Mouse (Mus musculus) CH12F3 (cell line): ENCODE results near the gene Alyref2.

Experiments used
- in situ Hi-C: fragments of 300-500 bp; cut with MboI; formaldehyde crosslinking; loops from 2 replicates; pipeline ENCODE4 v1.14.3; 2020; ENCODE audit warnings: low sequenced_read_pairs

The Alyref2 gene

DNA sequence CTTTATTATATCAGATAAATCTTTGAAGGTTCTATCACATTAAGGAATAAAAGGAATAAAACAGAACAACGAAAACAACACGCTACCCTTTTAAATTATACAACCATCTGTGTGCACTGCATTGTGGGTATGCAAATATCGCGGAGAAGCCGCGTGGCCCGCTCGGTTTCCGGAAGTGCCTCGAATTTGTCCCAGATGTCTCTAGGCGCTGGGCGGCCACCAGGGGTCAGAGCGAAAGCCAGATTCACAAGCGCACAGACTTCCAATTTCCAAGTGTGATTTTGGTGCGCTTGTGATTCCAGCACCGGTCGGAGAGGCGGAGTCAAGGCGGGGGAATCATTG, at the start of gene Alyref2:
Alyref2 (plus strand) TSS at position 229 of the 342 bp plus-strand sequence.
- in situ Hi-C loops, result loop anchor here (10.0 kb wide), 1 partner anchor 62 kb away; no protein-coding TSS in a partner anchor

DNA sequence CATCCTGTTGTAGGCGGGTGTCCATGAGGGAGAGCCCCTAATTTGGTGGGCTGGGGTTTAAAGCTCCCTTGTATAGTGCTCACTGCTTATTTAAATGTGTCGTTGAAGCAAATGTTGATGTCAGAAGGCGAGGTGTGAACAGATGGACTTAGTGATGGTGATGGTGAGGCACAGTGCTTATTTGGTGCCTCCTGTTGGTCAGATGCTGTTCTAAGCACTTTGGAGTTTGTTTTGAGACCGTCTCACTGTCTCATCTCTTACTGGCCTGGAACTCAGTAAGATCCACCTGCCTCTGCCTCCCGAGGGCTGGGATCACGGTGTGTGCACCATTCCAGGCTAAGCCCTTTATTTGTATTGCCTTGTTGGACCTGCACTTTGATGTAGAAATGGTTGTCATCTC, 48.4 kb upstream of the Alyref2 start:
- in situ Hi-C loops, result no loop called here

DNA sequence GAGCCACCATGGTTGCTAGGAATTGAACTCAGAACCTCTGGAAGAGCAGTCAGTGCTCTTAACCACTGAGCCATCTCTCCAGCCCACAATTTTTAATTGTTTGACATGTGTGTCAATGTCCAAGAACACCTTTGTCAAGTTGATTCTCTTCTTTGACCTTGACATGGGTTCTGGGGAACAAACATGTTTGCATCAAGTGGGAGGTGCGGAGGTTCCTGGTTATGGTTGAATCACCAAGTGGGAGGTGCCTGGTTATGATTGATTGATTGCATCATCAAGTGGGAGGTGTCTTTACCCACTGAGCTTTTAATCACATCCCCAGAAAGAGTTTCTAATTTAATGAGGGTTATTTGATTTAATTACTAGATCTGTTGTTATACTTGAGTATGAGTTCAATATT, 45.7 kb upstream of the Alyref2 start:
- in situ Hi-C loops, result no loop called here

DNA sequence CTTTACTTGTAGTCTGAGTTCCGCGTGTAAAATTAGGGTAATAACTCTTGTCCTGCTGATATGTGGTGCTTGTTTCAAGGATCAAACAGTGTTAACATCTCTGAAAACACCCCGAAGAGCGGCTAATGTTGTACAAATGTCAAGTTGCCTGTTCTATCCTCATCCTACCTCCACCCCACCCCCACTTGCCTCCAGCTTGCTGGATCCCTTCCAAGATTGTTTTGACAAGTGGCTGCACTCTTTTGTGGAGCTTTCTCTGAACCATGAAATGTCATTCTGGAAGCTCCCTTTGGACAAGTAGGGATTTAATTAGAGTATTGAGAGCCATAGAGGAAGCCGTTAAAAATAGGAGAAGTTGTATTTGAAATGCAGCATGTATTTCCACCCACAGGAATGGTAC, 43.5 kb upstream of the Alyref2 start:
- in situ Hi-C loops, result no loop called here

DNA sequence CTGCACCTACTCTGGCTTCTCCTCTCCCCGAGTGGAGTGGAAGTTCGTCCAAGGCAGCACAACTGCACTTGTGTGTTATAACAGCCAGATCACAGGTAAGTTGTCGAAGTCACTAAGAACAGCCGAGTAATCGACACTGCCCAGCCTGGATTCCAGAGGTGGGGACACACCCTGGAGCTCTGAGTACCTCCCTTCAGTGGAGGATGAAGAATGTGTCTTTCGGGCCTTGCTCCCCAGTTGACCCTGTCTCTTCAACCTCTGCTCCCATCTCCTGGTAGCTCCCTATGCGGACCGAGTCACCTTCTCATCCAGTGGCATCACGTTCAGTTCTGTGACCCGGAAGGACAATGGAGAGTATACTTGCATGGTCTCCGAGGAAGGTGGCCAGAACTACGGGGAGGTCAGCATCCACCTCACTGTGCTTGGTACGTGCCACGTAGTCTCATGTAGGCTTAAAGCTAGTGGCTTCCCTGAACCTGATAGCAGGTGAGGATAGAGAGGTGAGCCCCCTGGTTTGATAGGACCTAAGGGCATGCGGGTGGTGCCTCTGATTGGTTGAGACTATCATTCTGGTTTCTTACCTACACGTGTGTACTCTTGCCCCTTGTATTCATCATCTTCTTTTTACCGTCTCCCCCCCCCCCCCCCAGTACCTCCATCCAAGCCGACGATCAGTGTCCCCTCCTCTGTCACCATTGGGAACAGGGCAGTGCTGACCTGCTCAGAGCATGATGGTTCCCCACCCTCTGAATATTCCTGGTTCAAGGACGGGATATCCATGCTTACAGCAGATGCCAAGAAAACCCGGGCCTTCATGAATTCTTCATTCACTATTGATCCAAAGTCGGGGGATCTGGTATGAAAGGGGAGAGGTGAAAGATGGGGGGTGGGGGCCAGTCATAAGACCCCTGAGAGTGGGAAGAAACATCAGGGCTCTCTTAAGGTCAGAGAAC, 42.5 kb upstream of the Alyref2 start:
- in situ Hi-C loops, result no loop called here

DNA sequence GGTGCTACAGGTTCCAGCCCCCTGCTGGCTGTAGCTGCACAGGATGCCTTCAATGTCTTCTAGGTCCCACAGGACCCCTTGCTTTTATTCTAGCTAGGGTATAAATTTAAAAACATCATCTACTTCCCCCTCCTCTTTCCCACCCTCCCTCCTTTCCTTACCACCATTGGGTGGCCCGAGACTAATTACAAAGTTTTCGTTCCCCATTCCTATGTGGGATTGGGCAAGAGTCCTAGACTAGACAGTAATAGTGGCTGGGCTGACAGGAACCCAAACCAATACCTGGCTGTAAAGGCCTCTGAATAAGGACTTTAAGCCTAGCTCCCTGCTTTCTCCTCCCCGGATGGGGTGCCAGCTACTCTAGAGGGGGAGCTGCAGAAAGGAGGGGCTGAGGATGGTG, 40.1 kb upstream of the Alyref2 start:
- in situ Hi-C loops, result no loop called here

DNA sequence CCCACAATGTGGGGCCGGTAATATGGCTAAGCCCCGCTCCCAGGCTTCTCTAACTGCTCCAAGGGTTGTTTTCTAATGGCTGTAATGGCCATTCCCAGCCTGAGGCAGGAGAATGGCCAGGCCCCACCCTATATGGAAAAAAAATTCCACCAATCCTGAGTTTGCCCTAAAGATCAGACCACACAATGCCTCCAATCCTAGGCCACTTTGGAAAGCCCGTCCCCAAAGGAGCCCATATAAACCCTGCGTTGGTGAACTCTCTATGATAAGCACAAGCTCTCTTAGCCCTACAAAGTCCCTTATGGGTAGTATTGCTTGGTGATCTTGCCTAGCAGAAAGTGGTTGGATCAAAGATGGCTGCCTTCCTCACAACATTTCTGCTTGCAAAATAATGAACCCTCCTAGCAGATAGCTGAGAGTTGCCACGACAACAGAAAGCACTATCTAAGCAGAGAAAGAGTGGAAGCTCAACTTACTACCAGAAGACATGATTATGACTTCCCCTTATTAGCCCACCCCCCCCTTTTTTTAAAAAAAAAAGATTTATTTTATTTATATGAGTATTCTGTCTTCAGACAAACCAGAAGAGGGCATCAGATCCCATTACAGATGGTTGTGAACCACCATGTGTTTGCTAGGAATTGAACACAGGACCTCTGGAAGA, 37.4 kb upstream of the Alyref2 start:
- in situ Hi-C loops, result no loop called here

DNA sequence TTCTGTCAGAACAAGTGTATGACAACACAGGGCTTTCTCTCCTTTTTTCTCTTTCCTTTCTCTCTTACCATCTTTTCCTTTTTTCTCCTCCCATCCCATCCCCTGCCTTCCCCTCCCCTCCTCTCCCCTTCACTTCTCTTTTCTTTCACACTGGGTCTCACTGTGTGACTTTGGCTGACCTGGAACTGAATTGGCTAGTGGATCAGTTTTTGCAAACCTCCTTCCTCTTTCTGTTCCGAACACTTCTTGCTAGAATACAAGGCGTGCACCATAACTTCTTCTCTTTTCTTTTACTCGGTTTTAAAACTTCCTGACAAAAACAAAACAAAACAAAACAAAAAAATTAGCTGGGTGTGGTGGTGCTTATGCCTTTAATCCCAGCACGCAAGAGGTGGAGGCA, 36.7 kb upstream of the Alyref2 start:
- in situ Hi-C loops, result no loop called here

DNA sequence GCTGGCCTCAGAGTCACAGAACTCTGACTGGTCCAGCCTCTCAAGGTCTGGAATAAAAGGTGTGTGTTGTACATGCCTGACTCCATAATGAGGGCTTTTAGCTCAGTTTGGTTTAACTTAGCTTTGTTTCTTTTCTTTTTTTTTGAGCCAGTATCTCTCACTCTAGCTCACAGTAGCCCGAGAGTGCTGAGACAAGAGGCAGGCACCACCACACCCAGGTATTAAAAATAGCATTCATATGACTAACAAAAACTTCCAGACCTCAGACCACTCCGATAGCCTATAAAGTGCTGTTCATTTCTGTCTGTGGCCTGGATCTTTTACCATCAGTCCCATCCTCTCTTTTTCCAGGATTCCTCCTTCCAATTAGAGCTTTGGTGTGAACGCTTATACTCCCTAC, 33.6 kb upstream of the Alyref2 start:
- in situ Hi-C loops, result loop anchor here (10.0 kb wide), 1 partner anchor 105 kb away; the partner anchor contains the start of gene Klhdc9

DNA sequence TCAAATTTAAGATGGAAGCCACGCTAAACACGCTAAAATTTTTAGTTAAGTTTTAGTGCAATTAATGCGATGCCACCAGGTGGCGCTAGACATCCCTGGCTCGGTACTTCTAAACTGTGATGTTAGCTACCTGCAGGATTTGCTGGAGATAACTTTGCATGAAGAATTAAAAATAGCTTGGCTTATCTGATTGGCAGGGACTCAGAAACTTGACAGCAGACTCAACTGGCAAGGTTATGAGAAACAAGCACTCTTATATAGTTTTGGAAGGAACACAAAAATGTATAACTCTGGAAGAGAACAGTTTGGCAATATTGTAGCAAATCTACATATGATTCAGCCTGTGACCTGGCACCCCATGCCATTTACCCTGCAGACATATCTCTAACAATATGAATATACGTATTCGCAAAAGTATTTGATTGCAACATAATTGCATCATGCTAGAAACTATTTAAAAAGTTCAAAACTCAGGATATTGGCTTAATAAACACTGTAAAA, 32.9 kb upstream of the Alyref2 start:
- in situ Hi-C loops, result loop anchor here (10.0 kb wide), 1 partner anchor 106 kb away; the partner anchor contains the start of gene Klhdc9

DNA sequence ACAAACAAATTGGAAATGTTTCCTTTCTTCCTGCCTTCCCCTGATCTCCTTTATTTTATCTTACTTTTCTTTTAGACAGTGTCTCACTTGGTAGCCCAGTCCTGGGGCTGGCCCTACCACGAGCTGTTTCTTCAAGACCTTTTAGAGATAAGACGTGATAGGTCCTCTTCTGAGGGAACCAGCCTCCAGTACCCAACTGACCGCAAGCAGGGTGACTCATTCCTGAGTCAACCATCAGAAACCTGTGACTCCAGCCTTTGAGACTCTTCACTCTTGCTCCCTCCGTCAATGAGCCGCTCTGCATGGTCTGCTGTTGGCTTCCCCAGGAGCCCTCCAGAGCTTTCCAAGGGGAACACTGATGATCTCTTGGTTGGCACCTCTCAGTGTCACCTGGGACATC, 32.4 kb upstream of the Alyref2 start:
- in situ Hi-C loops, result loop anchor here (10.0 kb wide), 1 partner anchor 106 kb away; the partner anchor contains the start of gene Klhdc9

DNA sequence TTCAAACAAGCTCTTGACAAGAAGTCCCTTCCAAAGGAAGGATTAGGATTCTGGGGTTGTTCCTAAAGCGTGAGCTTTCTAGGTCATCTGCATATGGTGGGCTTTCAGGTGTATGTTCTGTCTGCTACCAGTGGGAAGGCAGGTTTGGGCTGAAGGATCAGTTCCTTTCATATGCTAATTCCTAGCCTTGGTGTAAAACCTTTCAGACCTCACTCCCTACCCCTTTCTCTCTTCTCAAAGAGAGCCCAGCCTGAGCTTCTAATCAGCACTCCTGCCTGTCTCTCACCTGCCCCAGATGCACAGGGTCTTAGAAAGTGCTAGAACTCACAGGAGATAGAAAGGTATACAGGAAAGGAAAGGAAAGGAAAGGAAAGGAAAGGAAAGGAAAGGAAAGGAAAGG, 31.8 kb upstream of the Alyref2 start:
- in situ Hi-C loops, result loop anchor here (10.0 kb wide), 1 partner anchor 107 kb away; the partner anchor contains the start of gene Klhdc9

DNA sequence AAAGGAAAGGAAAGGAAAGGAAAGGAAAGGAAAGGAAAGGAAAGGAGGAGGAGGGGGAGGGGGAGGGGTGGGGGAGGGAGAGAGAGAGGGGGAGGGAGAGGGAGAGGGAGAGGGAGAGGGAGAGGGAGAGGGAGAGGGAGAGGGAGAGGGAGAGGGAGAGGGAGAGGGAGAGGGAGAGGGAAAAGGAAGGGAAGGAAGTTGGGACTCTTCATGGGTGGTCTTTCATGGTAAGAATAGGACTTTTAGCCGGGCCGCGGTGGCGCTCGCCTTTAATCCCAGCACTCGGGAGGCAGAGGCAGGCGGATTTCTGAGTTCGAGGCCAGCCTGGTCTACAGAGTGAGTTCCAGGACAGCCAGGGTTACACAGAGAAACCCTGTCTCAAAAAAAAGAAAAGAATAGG, 31.3 kb upstream of the Alyref2 start:
- in situ Hi-C loops, result loop anchor here (10.0 kb wide), 1 partner anchor 107 kb away; the partner anchor contains the start of gene Klhdc9

DNA sequence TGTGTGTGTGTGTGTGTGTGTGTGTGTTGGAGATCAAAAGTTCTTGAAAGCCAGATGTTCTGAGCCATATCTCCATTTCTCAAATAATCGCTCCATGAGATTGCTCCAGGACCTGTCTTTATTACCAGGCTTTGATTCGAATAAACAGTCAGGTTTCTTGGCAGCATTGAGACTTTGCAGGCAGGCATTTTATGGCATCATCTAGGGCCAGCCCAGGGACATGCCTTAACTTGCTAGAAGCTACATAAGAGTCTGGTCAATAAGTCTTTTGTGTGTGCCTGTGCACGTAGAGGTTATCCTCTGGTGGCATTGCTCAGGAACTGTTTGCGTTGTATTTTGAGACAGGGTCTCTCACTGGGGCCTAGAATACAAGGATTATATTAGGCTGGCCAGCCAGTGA, 29.8 kb upstream of the Alyref2 start:
- in situ Hi-C loops, result loop anchor here (10.0 kb wide), 1 partner anchor 109 kb away; the partner anchor contains the start of gene Klhdc9

DNA sequence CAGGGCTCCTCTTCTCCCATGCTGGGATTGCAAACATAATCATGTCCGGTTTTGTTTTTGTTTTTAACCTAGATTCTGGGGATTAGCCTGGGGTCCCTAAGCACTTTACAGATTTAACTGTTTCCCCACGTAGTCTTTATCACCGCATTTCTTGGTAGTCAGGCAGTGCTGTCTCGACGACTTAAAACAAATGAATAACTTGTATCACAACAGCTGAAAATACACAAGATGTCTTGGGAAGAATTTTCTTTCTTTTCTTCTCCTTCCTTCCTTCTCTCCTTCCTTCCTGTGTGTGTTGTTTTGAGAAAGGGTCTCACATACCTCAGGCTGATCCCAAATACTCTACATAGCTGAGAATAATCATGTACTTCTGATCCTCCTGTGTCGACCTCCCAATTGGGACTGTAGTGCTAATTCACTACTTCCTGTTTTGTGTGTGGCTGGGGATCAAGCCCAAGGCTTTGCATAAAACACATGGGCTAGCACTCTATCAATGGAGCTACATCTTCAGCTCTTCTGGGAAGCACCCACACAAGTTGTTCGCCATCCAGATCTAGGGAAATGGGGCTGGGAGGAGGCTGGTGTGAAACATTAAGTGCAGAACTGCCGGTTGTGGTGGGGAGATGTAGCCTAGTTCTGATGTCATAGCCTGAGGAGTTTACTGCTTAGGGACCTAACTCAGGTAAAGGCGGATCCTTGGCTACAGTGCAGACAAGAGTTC, 29.2 kb upstream of the Alyref2 start:
- in situ Hi-C loops, result loop anchor here (10.0 kb wide), 1 partner anchor 109 kb away; the partner anchor contains the start of gene Klhdc9

DNA sequence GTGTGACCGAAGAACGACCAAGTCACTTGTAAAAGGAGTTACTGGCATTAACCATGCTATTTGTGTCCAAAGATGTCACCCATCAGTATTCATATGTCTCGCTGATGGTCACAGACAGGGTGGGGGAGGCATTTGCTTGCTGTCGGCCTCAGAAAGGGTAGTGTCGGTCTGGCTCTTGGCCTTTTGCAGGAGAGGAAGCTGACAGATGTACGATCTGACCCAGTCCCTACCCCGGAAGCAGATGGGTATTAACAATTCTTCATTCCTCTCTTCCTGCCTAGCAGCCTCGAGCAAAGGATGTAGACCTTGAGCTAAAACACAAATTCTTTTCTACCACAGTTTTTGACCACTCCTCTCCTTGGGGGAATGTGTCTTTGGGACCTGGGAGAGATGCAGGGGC, 26.2 kb upstream of the Alyref2 start:
- in situ Hi-C loops, result loop anchor here (10.0 kb wide), 1 partner anchor 112 kb away; the partner anchor contains the start of gene Klhdc9

DNA sequence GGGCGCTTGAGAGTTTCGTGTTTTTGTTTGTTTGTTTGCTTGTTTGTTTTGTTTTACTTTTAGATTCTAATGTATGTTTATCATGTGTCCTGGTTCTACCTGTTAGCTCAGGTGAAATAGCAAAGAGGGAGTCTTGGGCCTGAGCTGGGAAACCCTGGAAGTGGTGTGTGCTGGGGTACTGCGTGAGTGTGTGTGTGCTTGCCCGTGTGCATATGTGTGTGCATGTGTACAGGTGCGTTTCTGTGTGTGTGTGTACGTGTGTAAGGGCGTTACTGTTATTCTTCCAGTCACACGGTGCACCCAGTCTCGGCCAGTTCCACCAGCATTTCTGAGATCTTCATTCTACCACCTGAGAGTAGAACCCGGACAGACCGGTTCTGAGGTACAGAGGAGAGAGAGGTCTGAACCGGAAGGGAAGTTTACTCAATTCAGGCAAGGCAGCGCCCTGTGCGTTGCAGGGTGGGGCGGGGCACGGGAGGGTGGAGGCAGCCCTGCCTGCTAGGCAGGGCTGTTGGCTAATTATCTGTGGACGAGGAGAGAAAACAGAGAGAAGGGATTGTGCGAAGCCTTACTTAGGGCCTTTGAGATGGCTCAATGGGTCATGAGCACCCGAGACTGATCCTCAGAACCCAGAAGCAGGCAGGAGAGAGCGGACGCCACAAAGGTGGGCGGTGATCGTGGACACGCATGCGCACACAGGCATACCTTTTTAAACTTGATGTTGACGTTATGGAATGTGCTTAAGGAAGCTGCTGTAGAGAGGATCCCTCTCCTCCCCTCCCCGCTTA, 25.3 kb upstream of the Alyref2 start:
- in situ Hi-C loops, result loop anchor here (10.0 kb wide), 1 partner anchor 113 kb away; the partner anchor contains the start of gene Klhdc9

DNA sequence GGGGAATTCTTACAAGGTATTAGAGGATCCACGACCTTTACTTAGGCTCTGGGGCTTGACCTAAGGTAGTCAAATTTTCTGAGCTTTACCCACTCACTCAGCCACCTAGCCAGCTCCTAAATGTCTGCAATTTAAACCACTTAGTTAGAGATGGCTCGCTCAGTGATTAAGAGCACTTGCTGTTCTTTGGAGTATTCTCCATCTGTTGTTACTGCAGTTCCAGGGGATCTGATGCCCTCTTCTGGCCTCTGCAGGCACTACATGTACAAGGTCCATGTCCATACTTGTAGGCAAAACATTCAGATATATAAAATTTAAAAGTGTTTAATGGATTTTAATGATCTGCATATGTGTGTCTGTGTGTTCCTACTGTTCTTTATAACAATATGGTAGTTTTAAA, 24.3 kb upstream of the Alyref2 start:
- in situ Hi-C loops, result loop anchor here (10.0 kb wide), 1 partner anchor 114 kb away; the partner anchor contains the start of gene Klhdc9

DNA sequence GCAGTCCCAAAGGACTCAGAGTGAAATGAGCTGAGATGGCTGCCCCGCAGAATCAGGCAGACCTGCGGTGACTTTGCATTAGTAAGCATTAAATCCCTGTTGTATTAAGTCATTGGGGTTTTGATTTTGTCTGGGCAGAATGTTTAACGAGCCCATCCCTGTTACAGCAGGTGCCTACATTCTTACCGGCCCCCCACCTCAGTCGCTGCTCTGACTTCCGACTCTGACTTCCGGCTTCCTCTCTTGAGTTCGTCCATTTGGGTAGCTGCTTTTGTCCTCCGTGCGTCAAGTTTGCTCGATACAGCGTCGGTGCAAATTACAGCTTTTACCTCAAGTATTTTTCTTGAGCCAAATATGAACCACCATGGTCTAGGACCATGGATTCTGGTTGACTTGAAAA, 9.0 kb upstream of the Alyref2 start:
- in situ Hi-C loops, result no loop called here

DNA sequence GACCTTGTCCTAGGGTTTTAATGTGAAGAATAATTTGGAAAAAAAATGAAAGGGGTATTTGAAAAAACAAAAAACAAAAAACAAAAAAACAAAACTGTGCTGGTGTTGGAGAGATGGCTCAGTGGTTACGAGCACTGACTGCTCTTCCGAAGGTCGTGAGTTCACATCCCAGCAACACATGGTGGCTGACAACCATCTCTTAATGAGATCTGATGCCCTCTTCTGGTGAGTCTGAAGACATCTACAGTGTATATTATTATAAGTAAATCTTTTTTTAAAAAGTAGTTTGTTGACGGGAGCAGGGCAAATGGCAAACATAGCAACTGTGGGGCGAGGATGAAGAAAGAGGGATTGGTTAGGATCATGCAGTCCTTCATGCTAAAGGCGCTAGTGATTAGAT, 7.9 kb upstream of the Alyref2 start:
- in situ Hi-C loops, result no loop called here
